Mouse (Mus musculus): Measurements from ENCODE around the gene E130114P18Rik.

The E130114P18Rik gene

GRCm38 (mm10) chr4:97696684-97697615 lies 80.9 kb downstream of the E130114P18Rik start:
- in situ Hi-C loops (cut with MboI) = no loop called here

- in situ Hi-C loops (cut with MboI) = no loop called here
Measured at GRCm38 (mm10) chr4:97695414-97696040, 82.4 kb downstream of the E130114P18Rik start.

- in situ Hi-C loops (cut with MboI) = no loop called here
Measured at GRCm38 (mm10) chr4:97693931-97694330, 83.9 kb downstream of the E130114P18Rik start.

- in situ Hi-C loops (cut with MboI) = no loop called here
Measured at GRCm38 (mm10) chr4:97693054-97693453, 84.8 kb downstream of the E130114P18Rik start.

GRCm38 (mm10) chr4:97690384-97690766 lies 87.5 kb downstream of the E130114P18Rik start:
- in situ Hi-C loops (cut with MboI) = no loop called here

- in situ Hi-C loops (cut with MboI) = no loop called here
Measured at GRCm38 (mm10) chr4:97689456-97690383, 88.2 kb downstream of the E130114P18Rik start.

- in situ Hi-C loops (cut with MboI) = no loop called here
Measured at GRCm38 (mm10) chr4:97686020-97686419, 91.9 kb downstream of the E130114P18Rik start.

- in situ Hi-C loops (cut with MboI) = no loop called here
Measured at GRCm38 (mm10) chr4:97676579-97676937, 101.3 kb downstream of the E130114P18Rik start.

GRCm38 (mm10) chr4:97675741-97676578 lies 101.9 kb downstream of the E130114P18Rik start:
- in situ Hi-C loops (cut with MboI) = no loop called here

GRCm38 (mm10) chr4:97673854-97674510 lies 103.9 kb downstream of the E130114P18Rik start:
- in situ Hi-C loops (cut with MboI) = no loop called here

GRCm38 (mm10) chr4:97672501-97672900 lies 105.4 kb downstream of the E130114P18Rik start:
- in situ Hi-C loops (cut with MboI) = no loop called here

GRCm38 (mm10) chr4:97671911-97672310 lies 106.0 kb downstream of the E130114P18Rik start:
- in situ Hi-C loops (cut with MboI) = no loop called here

- in situ Hi-C loops (cut with MboI) = no loop called here
Measured at GRCm38 (mm10) chr4:97670418-97670817, 107.5 kb downstream of the E130114P18Rik start.

GRCm38 (mm10) chr4:97669808-97670207 lies 108.1 kb downstream of the E130114P18Rik start:
- in situ Hi-C loops (cut with MboI) = no loop called here

GRCm38 (mm10) chr4:97665428-97665755 lies 112.5 kb downstream of the E130114P18Rik start:
- in situ Hi-C loops (cut with MboI) = no loop called here

GRCm38 (mm10) chr4:97664738-97665427 lies 113.0 kb downstream of the E130114P18Rik start:
- in situ Hi-C loops (cut with MboI) = no loop called here

- in situ Hi-C loops (cut with MboI) = no loop called here
Measured at GRCm38 (mm10) chr4:97663922-97664321, 114.0 kb downstream of the E130114P18Rik start.

GRCm38 (mm10) chr4:97662841-97663240 lies 115.0 kb downstream of the E130114P18Rik start:
- in situ Hi-C loops (cut with MboI) = no loop called here

- in situ Hi-C loops (cut with MboI) = no loop called here
Measured at GRCm38 (mm10) chr4:97661611-97662273, 116.1 kb downstream of the E130114P18Rik start.

Measured in mature B cell (primary cell).